Mouse (Mus musculus): Measurements from ENCODE around the gene Ofcc1. TPM values are rescaled to one million over a fixed set of nuclear protein-coding genes. Genes with fewer than 3 reads are reported as not detected.
A peak's percentile ranks its signal among the peaks of the same experiment; 100 is the strongest.

The Ofcc1 gene
- not detected for total RNA-seq (2021)
- long read RNA-seq, experiment 1: 0 reads
- long read RNA-seq, experiment 2: 0 reads

- peak; percentile 15 for DNase-seq
Observed at GRCm38 (mm10) chr13:40361288-40361687, at the start of gene Ofcc1. Gene Ofcc1 (minus strand): TSS chr13:40361450.

GRCm38 (mm10) chr13:40390120-40390519, 28.9 kb upstream of the Ofcc1 start:
- DNase-seq: no peak

- DNase-seq: no peak
Observed at GRCm38 (mm10) chr13:40387446-40387845, 26.2 kb upstream of the Ofcc1 start.

GRCm38 (mm10) chr13:40384962-40385361, 23.7 kb upstream of the Ofcc1 start:
- no peak for DNase-seq

- DNase-seq: no peak
Observed at GRCm38 (mm10) chr13:40376773-40377172, 15.5 kb upstream of the Ofcc1 start.

- DNase-seq: no peak
Observed at GRCm38 (mm10) chr13:40366762-40367161, 5.5 kb upstream of the Ofcc1 start.

GRCm38 (mm10) chr13:40364855-40365254, 3.6 kb upstream of the Ofcc1 start:
- peak; percentile 7 for DNase-seq

- DNase-seq: no peak
Observed at GRCm38 (mm10) chr13:40360692-40361091, 558 bp downstream of the Ofcc1 start.

GRCm38 (mm10) chr13:40347045-40347444, 14.2 kb downstream of the Ofcc1 start:
- no peak for DNase-seq

- no peak for DNase-seq
Observed at GRCm38 (mm10) chr13:40323301-40323700, 37.9 kb downstream of the Ofcc1 start.

GRCm38 (mm10) chr13:40320814-40321525, 40.3 kb downstream of the Ofcc1 start:
- no peak for DNase-seq

GRCm38 (mm10) chr13:40317731-40318130, 43.5 kb downstream of the Ofcc1 start:
- no peak for DNase-seq

- DNase-seq: no peak
Observed at GRCm38 (mm10) chr13:40315158-40315792, 46.0 kb downstream of the Ofcc1 start.

GRCm38 (mm10) chr13:40292891-40293290, 68.4 kb downstream of the Ofcc1 start:
- DNase-seq: no peak

- no peak for DNase-seq
Observed at GRCm38 (mm10) chr13:40290846-40291245, 70.4 kb downstream of the Ofcc1 start.

GRCm38 (mm10) chr13:40288650-40289049, 72.6 kb downstream of the Ofcc1 start:
- DNase-seq: no peak

- no peak for DNase-seq
Observed at GRCm38 (mm10) chr13:40287266-40288002, 73.8 kb downstream of the Ofcc1 start.

- no peak for DNase-seq
Observed at GRCm38 (mm10) chr13:40285234-40285791, 75.9 kb downstream of the Ofcc1 start.

- DNase-seq: no peak
Observed at GRCm38 (mm10) chr13:40280616-40281015, 80.6 kb downstream of the Ofcc1 start.

- no peak for DNase-seq
Observed at GRCm38 (mm10) chr13:40267546-40267945, 93.7 kb downstream of the Ofcc1 start.

GRCm38 (mm10) chr13:40263087-40263807, 98.0 kb downstream of the Ofcc1 start:
- DNase-seq: no peak

GRCm38 (mm10) chr13:40258757-40259156, 102.5 kb downstream of the Ofcc1 start:
- no peak for DNase-seq

Data from gastrocnemius, postnatal 10 days (tissue).